Mouse (Mus musculus) limb, embryonic 11.5 days (tissue): Measurements from ENCODE around the gene Slc25a28. TPM values are rescaled to one million over a fixed set of nuclear protein-coding genes. Genes with fewer than 3 reads are reported as not detected.

Experiments
- ATAC-seq: fragments of 200-750 bp; cut with Nextera tagmentation; 2 replicates; pipeline ENCODE4 v1.8.0; 2017; ENCODE audit warnings: low read depth; ENCODE audit not compliant: insufficient number of reproducible peaks, low FRiP score, low TSS enrichment
- DNase-seq: peaks from one replicate; pipeline ENCODE4 v3.0.0-alpha.2; 2015; ENCODE audit warnings: low spot score
- H3K27ac ChIP-seq: fragments of 300-500 bp; sonication (generic); replicated peaks from 2 replicates; pipeline ENCODE4 v1.5.1; 2014; ENCODE audit warnings: low read depth, mild to moderate bottlenecking, low read length
- H3K27me3 ChIP-seq: fragments of 300-500 bp; sonication (generic); 2 replicates; pipeline ENCODE4 v1.6.1; 2014; ENCODE audit warnings: mild to moderate bottlenecking, low read length, mixed read lengths; ENCODE audit not compliant: control insufficient read depth, insufficient read depth
- H3K36me3 ChIP-seq: fragments of 300-500 bp; sonication (generic); 2 replicates; pipeline ENCODE4 v1.6.1; 2014; ENCODE audit warnings: mild to moderate bottlenecking, low read length, moderate library complexity, mixed read lengths; ENCODE audit not compliant: control insufficient read depth, insufficient read depth
- H3K4me1 ChIP-seq: fragments of 300-500 bp; sonication (generic); 2 replicates; pipeline ENCODE4 v1.6.1; 2014; ENCODE audit warnings: low read length, mixed read lengths; ENCODE audit not compliant: control insufficient read depth, insufficient read depth
- H3K4me2 ChIP-seq: fragments of 300-500 bp; sonication (generic); 2 replicates; pipeline ENCODE4 v1.6.1; 2014; ENCODE audit warnings: low read depth, mild to moderate bottlenecking, moderate library complexity; ENCODE audit not compliant: severe bottlenecking
- H3K4me3 ChIP-seq: fragments of 300-500 bp; sonication (generic); 2 replicates; pipeline ENCODE4 v1.5.1; 2014; ENCODE audit warnings: low read depth, low read length
- H3K9ac ChIP-seq: fragments of 300-500 bp; sonication (generic); 2 replicates; pipeline ENCODE4 v1.6.1; 2014; ENCODE audit warnings: mild to moderate bottlenecking, low read length
- H3K9me3 ChIP-seq: fragments of 300-500 bp; sonication (generic); 2 replicates; pipeline ENCODE4 v1.6.1; 2016; ENCODE audit warnings: low read length; ENCODE audit not compliant: control insufficient read depth
- WGBS: fragments of 180-500 bp; shearing (Covaris S2); extraction: QIAGEN DNeasy Blood & Tissue Kit; methylation state at CpG from one replicate; pipeline ENCODE4 v1.1.7; 2014; 5-methylcytosine and 5-hydroxymethylcytosine counted together
- polyA plus RNA-seq: library from polyadenylated mRNA; unstranded; fragments of >200 nt; fragmentation: Nextera tagmentation; extraction: Ambion mirVana; gene quantifications from 2 replicates; pipeline ENCODE4 v1.2.1, GENCODE M21; 2014

Gene Slc25a28
- polyA plus RNA-seq, 1 experiment from 2014 or later, result 11.2 TPM

GRCm38 (mm10) chr19:43708206-43708605 is 33.5 kb upstream of the Slc25a28 start:
- H3K36me3 ChIP-seq, result peaks cover 3% of the 10 kb centered on the region; the same call in 1 of the 2 replicates
- no peaks in the 10 kb centered on the region for H3K27me3 ChIP-seq
- H3K27ac ChIP-seq, result no peak overlapping the region
- no peak overlapping the region for H3K9ac ChIP-seq
- no peak overlapping the region for H3K4me2 ChIP-seq
- 88% methylated on average over 7 of the region's 7 CpGs for WGBS
- no peak for DNase-seq
- no peaks in the 10 kb centered on the region for H3K9me3 ChIP-seq
- H3K4me3 ChIP-seq, result no peak overlapping the region
- ATAC-seq, result no peak
- H3K4me1 ChIP-seq, result no peaks in the 10 kb centered on the region

DNA sequence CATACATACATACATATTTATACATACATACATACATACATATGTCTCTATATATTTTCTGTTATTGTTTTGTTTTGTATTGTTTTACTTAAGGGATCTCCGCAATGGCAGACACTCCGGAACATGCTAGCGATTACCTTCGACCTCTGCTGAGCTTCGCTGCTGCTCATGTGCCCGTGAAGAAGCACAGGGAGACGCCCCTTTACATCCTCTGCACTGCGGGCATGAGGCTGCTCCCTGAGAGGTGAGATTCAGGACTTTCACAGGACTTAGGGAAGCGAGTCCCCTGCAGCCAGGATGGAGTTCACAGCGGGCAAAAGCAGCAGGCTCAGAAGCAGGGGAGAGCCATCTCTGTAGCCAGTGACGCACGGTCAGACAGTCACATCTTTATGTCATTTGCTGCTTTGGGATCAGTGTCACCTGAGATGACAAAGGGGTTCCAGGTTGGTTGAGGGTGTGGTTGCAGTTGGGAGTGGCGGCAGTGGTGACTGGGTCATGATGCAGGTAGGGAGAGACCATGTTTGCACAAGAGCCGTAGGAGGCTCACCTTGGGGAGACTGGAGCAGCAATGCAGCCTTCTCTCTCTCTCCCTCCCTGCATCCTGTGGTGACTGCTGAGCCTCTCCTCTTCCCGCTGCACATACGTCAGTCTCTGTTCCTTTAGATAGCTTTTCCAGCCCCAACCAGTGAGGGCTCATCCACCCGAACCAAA is 30.3 kb upstream of the Slc25a28 start:
- DNase-seq, result no peak
- H3K27ac ChIP-seq, result no peak overlapping the region
- no peak overlapping the region for H3K4me2 ChIP-seq
- peaks cover 5% of the 10 kb centered on the region; the same call in 1 of the 2 replicates for H3K36me3 ChIP-seq
- 90% methylated on average over 17 of the region's 17 CpGs for WGBS
- ATAC-seq, result no peak
- no peak overlapping the region for H3K4me3 ChIP-seq
- H3K4me1 ChIP-seq, result no peaks in the 10 kb centered on the region
- H3K9me3 ChIP-seq, result no peaks in the 10 kb centered on the region
- H3K27me3 ChIP-seq, result no peaks in the 10 kb centered on the region
- no peak overlapping the region for H3K9ac ChIP-seq

- no peak overlapping the region for H3K4me2 ChIP-seq
- no peaks in the 10 kb centered on the region for H3K4me1 ChIP-seq
- no peak for DNase-seq
- H3K4me3 ChIP-seq, result no peak overlapping the region
- no peak overlapping the region for H3K9ac ChIP-seq
- H3K27ac ChIP-seq, result no peak overlapping the region
- 92% methylated on average over 11 of the region's 11 CpGs for WGBS
- H3K36me3 ChIP-seq, result peaks cover 5% of the 10 kb centered on the region; the same call in 1 of the 2 replicates
- no peaks in the 10 kb centered on the region for H3K9me3 ChIP-seq
- no peak for ATAC-seq
- H3K27me3 ChIP-seq, result no peaks in the 10 kb centered on the region
Measured at GRCm38 (mm10) chr19:43704211-43704610, 29.5 kb upstream of the Slc25a28 start.

DNA sequence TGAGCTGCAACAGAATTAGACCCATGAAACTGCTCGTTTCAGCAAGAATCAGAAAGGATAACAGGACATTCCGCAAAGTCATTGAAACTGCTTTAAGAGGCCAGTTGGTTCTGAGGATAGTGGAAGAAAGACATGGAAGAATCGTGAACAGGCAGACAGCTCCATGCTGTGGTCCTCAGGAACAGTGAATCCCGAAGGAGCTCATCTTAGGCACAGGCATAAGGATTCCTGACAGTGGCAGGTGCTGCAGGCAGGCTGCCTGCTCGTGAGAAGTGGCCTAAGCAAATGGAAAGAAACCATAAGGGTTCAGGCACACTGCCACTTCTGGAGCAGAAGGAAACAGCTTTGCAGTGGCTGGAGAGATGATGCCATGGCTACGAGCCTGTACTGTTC is 25.1 kb upstream of the Slc25a28 start:
- H3K36me3 ChIP-seq, result peaks cover 3% of the 10 kb centered on the region; the same call in 1 of the 2 replicates
- WGBS, result 79% methylated on average over 6 of the region's 6 CpGs
- no peaks in the 10 kb centered on the region for H3K9me3 ChIP-seq
- no peak overlapping the region for H3K9ac ChIP-seq
- no peak overlapping the region for H3K4me2 ChIP-seq
- H3K4me1 ChIP-seq, result no peaks in the 10 kb centered on the region
- DNase-seq (no peak), ATAC-seq (no peak)
- no peak overlapping the region for H3K4me3 ChIP-seq
- H3K27ac ChIP-seq, result no peak overlapping the region
- no peaks in the 10 kb centered on the region; the same call in 1 of the 2 replicates for H3K27me3 ChIP-seq

DNA sequence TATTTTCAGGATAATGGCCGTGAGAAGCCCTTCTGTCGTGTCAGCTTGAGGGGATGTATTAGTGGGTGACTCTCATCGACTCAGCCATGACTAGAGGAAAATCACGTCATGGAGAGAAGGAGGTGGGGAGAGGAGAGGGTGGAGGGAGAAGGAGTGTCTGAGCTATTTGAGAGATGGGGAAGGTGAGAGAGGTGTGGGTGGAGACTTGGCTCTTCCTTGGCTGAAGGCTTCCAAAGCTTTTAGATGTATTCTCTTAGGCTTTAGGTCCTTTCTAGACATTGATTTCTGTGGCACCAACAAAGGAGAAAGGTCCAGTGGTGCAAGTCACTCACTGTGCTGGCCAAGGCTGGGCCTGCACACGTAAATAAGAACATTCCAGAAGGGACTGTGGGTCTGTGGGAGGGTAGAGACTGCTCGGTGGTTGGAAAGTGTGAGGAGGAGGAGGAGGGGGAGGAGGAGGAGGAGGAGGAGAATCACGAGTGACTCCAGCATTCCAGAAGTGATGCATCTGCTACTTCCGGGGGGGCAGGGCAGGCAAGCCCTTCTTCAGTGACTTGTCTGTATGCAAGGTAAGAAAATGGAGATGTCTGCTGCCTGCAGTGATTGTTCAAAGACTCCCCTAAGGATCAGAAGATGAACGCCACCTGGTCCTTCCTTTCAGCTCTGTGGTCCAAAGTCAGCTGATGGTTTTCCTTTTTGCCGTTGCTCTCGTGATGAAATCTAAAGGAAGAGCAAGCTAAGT is 24.5 kb upstream of the Slc25a28 start:
- no peaks in the 10 kb centered on the region; the same call in 1 of the 2 replicates for H3K27me3 ChIP-seq
- H3K9me3 ChIP-seq, result no peaks in the 10 kb centered on the region
- H3K4me3 ChIP-seq, result no peak overlapping the region
- no peak for ATAC-seq
- 70% methylated on average over 11 of the region's 11 CpGs for WGBS
- H3K4me2 ChIP-seq, result no peak overlapping the region
- H3K9ac ChIP-seq, result no peak overlapping the region
- no peak for DNase-seq
- H3K4me1 ChIP-seq, result no peaks in the 10 kb centered on the region
- H3K27ac ChIP-seq, result no peak overlapping the region
- H3K36me3 ChIP-seq, result peaks cover 2% of the 10 kb centered on the region; the same call in 1 of the 2 replicates

DNA sequence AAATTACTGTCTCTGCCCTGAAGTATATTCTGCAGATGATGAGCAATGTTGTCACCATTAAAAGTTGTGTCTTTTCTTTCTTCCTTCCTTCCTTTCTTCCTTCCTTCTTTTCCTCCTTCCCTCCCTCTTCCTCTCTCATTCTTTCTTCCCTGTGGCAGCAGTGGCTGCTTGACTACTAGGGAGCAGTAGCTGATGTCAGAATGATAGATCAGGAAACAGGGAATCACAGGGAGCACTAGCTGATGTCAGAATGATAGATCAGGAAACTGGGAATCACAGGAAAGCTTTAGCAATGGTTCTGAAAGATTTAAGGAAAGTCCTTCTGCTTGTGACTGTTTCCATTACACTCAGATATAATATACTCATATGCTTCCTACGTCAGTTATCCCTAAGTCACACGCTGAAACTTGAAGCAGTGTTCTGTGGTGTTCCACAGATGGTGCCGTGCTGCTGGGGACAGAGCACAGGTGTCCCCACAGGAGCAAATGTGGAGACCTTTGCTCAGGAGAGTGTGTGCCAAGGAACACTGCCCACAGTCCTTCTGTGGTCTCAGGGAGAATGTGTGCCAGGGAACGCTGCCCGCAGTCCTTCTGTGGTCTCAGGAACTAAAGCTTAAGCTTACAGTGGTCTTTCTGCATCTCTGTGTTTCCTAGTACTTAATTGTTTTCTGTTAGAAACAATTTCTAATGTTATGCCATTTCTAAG is 23.1 kb upstream of the Slc25a28 start:
- ATAC-seq, result no peak
- no peak for DNase-seq
- Histone ChIP-seq H3K4me3 (no peak overlapping the region), H3K27ac (no peak overlapping the region), H3K4me1 (no peaks in the 10 kb centered on the region), H3K4me2 (no peak overlapping the region), H3K9ac (no peak overlapping the region), H3K36me3 (peaks cover 2% of the 10 kb centered on the region; the same call in 1 of the 2 replicates), H3K9me3 (no peaks in the 10 kb centered on the region), H3K27me3 (no peaks in the 10 kb centered on the region; the same call in 1 of the 2 replicates)
- WGBS, result 93% methylated on average over 5 of the region's 5 CpGs

DNA sequence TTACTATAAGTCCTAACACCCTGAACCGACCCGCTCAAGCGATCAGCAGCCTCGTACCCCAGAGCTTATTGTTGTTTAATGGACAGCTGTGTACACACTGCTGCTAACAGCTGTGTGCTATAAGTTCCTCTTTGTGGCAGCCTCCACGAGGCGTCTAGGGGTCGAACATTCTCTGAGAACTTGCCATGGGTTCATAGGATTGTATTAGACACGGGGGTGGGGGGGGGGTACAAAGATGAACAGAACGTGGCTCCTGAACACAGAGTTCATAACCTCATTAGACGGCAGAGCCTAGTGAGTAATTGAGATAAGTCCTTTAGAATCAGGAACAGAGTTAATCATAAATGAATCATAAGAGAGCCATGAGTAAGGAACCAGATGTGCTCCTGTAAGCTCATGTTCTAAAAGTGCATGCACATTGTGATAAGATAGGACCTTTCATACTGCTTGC is 20.9 kb upstream of the Slc25a28 start:
- no peak overlapping the region for H3K4me2 ChIP-seq
- DNase-seq (no peak), ATAC-seq (no peak)
- no peaks in the 10 kb centered on the region; the same call in 1 of the 2 replicates for H3K36me3 ChIP-seq
- H3K9ac ChIP-seq, result no peak overlapping the region
- H3K4me3 ChIP-seq, result no peak overlapping the region
- H3K27ac ChIP-seq, result no peak overlapping the region
- no peaks in the 10 kb centered on the region for H3K4me1 ChIP-seq
- 78% methylated on average over 10 of the region's 10 CpGs for WGBS
- no peaks in the 10 kb centered on the region for H3K9me3 ChIP-seq
- H3K27me3 ChIP-seq, result no peaks in the 10 kb centered on the region; the same call in 1 of the 2 replicates

DNA sequence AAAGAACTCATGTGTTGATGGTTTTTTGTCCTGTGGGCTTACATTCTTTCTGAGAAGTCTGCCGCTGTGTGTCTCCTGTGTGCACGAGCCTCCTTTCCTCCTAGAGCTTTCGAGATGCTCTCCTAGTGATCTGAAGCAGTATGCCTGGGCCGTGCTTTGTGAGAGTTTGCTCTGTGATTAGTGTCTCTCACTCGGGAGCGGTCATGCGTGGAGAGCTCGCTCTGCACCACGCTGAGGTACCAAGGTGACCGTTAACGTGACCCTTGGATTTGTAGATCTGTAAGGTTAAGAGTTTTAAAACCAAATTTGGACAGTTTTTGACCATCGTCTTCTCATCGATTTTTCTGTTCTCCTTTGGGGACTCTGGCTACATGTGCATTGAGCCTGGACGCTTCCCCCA is 18.1 kb upstream of the Slc25a28 start:
- Histone ChIP-seq H3K4me1 (no peaks in the 10 kb centered on the region), H3K4me2 (no peak overlapping the region), H3K9me3 (no peaks in the 10 kb centered on the region), H3K9ac (no peak overlapping the region), H3K36me3 (no peaks in the 10 kb centered on the region), H3K27ac (no peak overlapping the region), H3K4me3 (no peak overlapping the region), H3K27me3 (no peaks in the 10 kb centered on the region; the same call in 1 of the 2 replicates)
- 93% methylated on average over 14 of the region's 14 CpGs for WGBS
- DNase-seq (no peak), ATAC-seq (no peak)
